Mouse (Mus musculus): ENCODE data around the gene Sdc3.

Gene Sdc3

GRCm38 (mm10) chr4:130828851-130829673 lies 36.7 kb downstream of the Sdc3 start:
- peak; percentile 99 for DNase-seq

DNA sequence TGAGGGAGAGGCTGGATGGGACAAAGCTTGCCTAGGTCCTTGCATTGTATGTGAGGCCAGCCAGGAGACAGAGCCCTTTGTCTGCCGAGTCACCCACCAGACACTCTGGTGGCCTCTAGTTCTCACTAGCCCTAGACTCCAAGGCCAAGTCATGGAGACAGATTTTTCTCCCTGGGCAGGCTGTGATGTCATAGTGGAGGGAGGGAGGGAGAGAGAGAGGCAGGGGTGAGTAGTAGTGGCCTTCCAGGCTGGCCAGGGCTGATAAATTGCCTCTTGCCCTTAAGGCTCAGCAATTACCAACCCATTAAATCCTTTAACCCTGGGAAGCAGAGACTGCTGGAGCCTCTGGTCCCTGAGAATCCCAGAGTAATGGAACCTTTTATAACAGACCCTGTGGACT lies 41.8 kb downstream of the Sdc3 start:
- no peak for DNase-seq

DNA sequence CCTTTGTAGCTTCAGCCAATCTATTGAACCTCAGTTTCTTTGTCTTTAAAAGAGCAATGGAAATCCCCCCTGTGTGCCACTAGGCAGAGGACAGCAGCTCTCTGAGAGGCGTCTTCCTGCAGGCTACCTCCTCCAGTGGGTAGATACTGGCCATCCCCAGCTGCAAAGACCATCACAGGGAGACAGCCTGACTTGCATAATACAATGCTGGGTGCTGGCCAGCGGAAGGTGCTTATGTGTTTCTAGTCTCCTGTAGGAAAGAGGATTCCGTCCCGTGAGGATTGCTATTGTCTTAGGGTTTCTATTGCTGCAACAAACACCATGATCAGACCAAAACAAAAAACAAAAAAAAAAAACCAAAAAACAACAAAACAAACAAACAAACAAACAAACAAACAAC lies 43.2 kb downstream of the Sdc3 start:
- DNase-seq = peak; percentile 99

DNA sequence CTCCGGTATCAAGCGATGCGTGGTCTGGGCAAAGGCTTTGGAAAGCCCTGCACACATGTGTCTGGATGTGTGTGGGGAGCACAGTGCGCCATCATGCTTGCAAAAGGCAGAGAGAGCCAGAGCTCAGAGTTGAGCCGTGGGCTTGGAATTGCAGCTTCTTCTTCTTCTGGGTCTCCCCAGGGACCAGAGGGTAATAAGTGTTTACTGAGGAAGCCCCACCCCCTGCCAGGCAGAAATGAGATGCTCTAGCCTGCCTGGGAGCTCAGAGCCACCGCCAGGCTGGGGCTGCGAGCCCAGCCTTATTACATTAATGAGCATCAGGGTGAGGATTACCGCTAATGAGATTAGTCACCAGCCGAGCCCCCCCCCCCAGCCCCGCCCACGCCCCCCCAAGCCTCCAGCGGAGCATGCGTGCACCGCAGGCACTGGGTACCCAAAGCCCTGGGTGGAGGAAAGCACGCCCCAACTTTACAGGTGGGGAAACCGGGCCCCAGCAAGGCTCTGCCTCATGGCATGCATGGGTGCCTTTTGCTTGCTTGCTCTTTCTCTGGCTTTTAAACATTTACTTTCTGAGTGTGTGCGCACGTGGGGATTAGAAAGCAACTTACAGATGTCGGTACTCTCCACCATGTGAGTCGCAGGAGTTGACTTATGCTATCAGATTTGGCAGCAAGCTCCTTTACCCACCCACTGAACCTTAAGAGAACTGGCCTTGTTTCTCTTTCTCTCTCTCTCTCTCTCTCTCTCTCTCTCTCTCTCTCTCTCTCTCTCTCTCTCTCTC lies 44.1 kb downstream of the Sdc3 start:
- DNase-seq = no peak

DNA sequence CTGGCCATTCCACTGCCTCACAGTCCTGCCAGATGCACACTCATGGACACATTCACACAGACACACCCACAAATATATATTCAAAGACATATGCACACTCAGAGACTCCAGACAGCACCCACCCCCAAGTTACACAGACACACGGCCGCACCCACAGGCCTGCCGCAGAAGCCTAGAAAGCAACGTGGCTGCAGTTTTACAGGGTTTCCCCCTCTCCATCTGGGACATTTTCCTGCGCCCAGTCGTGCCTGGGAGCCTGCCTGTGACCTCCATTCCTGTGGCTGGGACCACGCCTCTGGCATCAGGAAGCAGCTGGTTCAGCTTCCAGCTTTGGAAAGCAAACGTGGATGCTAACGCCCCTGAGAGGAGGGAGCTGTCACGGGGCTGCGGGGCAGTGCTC lies 46.2 kb downstream of the Sdc3 start:
- no peak for DNase-seq

DNA sequence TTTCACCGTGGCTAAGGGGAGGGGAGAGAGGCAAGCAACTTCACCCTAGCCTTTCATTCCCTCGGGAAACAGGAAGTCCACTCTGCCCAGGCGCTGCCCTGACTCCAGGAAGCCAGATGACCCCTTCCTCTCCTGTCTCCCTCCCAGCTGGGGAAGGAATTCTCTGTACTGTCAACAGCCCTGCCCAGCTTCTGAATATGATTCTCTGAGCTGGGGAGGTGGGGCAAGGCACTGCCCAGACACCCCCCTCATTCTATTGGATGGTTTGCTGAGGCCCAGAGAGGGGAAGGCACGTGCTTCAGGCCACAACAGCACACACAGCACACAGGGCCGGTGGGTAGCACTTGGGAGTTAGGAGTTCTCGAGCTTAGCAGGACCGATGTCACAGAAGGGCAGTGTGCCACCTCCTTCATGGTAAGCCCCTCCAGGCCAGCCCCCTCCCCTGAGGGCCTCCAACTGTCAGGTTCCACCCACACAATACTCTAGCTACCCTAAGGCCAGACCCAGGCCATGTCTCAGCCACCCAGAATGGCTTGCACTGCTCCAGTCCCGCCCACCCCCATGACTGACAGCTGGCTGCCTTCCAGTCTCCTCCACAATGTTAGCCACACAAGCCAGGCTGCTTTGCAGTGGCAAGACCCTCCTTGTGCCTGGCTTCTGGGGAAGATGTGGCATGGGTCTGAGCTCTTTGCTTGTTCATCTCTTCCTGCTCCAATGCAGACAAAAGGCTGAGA lies 48.9 kb downstream of the Sdc3 start:
- DNase-seq = peak; percentile 96

DNA sequence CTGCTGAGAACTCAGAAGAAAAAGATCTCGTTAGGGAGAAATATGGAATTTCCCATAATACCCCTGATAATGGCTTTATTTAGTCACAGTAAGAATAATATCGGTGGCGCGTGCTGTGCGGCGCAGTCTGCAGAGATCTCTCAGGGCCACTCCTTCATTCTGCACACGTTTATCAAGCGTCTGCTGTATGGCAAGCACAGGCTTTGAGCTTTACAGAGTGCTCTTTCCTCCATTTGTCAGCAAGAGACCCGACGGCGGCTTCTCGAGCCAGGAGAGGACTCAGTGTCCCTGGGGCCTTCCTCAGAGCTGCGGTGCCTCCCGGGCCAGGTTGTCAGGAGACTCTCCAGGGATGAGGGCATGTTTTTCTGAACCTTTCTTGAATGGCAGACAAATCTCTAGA lies 56.5 kb downstream of the Sdc3 start:
- DNase-seq = no peak

GRCm38 (mm10) chr4:130857661-130858060 lies 65.3 kb downstream of the Sdc3 start:
- DNase-seq = no peak

DNA sequence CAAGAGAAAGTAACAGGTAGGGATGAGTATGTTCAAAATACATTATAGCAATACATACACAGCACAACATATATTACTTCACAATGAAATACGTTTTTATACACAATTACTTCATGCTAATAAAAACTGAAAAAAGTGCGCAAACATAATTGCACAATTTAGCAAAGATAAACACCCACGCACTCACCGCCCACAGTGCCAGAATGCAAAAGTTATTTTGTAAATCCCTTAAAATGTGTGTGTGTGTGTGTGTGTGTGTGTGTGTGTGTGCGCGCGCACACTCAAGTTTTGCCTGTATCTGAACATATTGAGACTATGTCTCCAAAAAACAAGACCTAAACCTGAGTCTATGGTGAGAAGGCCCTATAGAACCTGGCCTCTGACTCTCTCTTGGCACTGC lies 66.5 kb downstream of the Sdc3 start:
- DNase-seq = no peak

GRCm38 (mm10) chr4:130859467-130859866 lies 67.1 kb downstream of the Sdc3 start:
- no peak for DNase-seq

DNA sequence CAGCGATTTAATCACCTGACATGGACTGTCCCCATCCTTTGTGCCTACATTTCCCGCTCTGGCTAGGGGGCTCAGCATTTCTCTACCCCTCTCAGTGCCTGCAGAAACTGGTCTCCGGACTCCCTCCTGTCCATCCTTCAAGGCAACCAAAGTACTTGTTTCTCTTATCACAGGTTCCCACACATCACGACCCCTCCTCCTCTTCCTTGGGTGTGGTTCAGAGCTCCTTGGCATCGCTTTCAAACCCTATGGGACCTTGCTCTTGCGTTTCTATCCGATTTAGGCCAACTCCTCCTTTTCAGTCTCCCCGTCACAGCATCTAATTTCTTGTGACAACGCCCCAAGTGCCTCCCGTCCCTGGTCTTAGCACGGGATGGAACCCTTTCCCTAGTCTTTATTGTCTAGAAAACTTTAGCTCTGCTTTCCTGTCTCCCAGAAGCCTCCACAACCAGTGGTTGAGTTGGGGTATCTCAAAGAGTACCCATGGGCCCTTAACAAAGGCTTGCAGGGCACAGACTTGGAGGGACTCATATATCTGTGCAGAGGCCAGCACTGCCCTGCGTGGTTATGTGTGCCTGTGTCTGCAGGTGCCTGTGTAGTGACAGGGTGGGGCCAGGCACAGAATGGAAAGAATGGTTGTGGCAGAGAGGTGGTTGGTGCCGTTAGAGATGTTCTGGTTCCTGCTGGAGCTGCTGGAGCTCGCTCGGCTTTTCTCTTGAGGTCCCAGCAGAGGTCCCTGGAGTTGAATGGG lies 68.7 kb downstream of the Sdc3 start:
- no peak for DNase-seq

GRCm38 (mm10) chr4:130861653-130862208 lies 69.4 kb downstream of the Sdc3 start:
- DNase-seq = peak; percentile 98

DNA sequence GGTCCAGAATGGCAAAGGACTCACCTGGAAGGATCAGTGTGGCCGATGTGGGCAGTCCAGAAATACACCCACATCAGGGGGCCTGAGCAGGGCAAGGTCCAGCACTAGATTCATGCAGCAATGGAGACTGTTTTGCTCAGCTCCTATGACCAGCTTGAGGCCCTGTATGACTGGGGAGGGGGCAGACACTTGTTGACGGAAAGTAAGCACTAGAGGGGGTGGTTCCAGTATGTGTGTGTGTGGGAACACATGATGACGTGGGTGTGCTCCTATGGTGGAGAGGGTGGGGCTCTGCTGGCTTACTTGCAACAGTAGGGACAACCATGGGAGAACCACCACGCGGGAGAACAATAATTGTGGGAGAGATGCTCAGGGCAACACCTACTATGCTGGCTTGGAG lies 70.2 kb downstream of the Sdc3 start:
- DNase-seq = no peak

- DNase-seq = no peak
Observed at GRCm38 (mm10) chr4:130865460-130865859, 73.1 kb downstream of the Sdc3 start.

DNA sequence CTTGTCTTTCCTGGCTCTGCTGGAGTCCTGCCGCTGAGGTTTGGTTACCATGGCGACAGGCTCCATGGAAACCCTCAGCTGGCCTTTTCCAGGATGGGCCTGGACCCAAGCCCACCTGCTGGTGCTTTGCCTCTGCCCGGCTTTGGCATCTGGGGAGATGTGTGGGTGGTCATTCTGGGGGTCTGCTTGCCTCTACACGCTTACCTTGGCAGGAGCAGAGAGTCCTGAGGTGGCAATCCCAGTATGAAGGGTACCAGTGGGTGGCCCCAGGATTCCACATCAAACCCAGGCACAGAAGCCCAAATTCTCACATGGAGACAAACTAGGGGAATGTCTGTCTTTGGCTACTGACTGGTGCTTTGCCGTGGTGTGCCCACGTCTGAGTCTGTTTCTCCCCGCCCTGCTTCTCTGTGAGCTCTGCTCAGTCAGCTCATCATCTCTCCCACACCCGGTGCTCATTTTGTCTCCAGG lies 73.6 kb downstream of the Sdc3 start:
- no peak for DNase-seq

- DNase-seq = no peak
Observed at GRCm38 (mm10) chr4:130867940-130868339, 75.6 kb downstream of the Sdc3 start.

GRCm38 (mm10) chr4:130868803-130869202 lies 76.5 kb downstream of the Sdc3 start:
- no peak for DNase-seq

DNA sequence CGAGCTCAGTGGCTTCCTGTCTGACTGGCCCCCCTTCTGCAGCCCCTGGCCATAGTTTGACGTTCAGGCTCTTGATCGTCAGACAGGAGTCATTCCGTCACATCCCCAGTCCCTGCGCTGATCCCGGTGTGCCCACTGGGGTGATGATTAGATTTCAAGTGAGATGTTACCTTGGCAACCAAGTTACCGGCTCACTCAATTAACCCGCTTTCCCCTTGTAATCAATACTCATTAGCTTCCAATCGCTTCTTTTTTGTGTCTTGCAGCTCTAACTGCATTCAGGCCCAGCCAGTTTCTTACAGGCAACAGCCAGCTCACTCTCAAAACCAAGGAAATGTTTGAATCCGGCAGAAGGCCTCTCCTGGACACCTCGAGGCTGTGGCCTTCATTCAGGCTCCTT lies 80.1 kb downstream of the Sdc3 start:
- DNase-seq = no peak

DNA sequence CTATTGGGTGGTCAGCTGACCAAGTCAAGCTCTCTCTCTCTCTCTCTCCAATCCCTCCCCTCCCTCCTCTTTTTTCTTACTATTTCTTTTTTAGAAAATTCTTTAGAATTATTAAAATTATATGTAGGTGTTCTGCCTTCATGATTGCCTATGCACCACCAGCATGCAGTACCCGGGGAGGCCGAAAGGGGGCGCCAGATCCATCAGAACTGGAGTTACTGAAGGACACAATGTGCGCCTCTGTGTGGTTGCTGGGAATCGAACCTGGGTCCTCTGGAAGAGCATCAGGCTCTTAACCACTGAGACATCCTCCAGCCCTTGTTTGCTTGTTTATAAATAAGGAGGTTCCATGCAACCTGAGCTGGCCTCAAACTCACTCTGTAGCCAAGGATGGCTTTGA lies 81.1 kb downstream of the Sdc3 start:
- no peak for DNase-seq

DNA sequence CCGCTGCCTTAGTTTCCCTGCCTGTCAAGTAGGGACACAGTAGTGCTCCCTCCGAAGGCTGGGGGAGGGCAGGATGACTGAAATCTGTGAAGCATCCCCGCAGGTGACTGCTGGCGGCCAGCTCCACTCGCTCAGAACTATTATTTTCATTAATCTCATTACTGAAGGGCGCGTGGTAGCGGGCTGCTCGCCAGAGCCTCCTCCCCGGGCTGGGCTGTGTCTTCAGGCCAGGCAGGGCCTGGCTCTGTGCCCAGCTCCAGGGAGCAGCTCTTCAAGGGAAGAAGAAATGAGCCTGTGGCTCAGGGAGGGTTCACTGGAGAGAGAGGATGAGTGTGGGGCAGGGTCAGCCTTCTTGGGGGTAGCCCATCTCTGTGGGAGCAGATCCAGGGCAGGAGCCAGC lies 82.3 kb downstream of the Sdc3 start:
- peak; percentile 96 for DNase-seq
